Mouse (Mus musculus): Measurements from ENCODE around the gene Coa5.

DNA sequence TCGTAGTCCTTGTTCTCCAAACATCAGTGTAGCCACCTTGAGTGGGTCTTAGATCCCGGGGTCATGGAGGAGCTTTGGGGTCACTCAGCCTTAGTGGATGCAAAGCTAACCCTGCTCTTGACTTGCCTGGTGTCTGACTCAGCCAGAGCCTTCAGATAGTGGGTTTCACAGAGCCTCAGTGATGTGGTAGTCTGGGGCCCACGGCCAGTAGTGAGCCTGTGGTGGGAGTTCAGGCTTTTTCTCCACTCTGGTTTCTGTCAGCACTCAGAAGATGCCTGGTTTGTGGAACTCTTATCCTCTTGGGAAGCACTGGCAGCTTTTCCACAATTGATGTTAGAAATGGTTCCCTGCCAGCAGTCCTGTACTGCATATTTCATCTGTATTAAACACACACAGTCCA, 45.6 kb downstream of the Coa5 start:
- TF ChIP-seq EP300 (IDR thresholded peaks at IDR 0.05) (no peak), CTCF (IDR thresholded peaks at IDR 0.05) (no peak)
